Mouse (Mus musculus): ENCODE results near the gene Iqcf6.
"Not testable (repeated sequence)": the region's sequence is repeated elsewhere in the genome, so short reads cannot be mapped to it uniquely, and the experiment has no call there.

Gene Iqcf6

GRCm38 (mm10) chr9:106626282-106626681 lies at the start of gene Iqcf6:
TSS of gene Iqcf6 (plus strand) at chr9:106626582.
- DNase-seq (ENCODE audit: low spot score in 2 of 2) = no peak

- DNase-seq (ENCODE audit: low spot score in 2 of 2) = no peak
Measured at GRCm38 (mm10) chr9:106580016-106580415, 46.4 kb upstream of the Iqcf6 start.

- no peak for DNase-seq (ENCODE audit: low spot score in 2 of 2)
Measured at GRCm38 (mm10) chr9:106582552-106582951, 43.8 kb upstream of the Iqcf6 start.

- DNase-seq (ENCODE audit: low spot score in 2 of 2) = no peak
Measured at GRCm38 (mm10) chr9:106592158-106592557, 34.2 kb upstream of the Iqcf6 start.

- DNase-seq (ENCODE audit: low spot score in 2 of 2) = not testable (repeated sequence)
Measured at GRCm38 (mm10) chr9:106595402-106595801, 31.0 kb upstream of the Iqcf6 start.

- peak; percentile 23 to 27 for DNase-seq (ENCODE audit: low spot score in 2 of 2)
Measured at GRCm38 (mm10) chr9:106595836-106596235, 30.5 kb upstream of the Iqcf6 start.

DNA sequence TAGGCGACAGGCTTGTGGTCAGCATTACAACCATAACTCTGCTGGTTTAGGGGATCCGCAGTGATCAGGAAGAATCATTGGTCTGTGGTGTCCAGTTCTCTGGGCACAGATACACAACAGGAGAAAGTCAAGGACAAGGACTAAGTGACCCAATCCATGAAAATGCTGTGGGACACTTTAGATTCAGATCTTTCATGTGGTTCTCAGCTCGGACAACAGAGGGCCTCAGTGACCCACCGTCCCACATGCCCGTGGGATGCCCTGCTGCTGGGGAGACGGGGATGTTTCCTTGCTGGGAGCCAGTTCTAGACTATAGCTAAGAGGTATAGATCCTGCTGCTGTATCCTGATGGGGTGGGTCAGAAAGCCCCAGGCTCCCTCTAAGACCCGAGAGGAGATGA lies 27.9 kb upstream of the Iqcf6 start:
- no peak for DNase-seq (ENCODE audit: low spot score in 2 of 2)

GRCm38 (mm10) chr9:106600546-106600945 lies 25.8 kb upstream of the Iqcf6 start:
- peak; percentile 31 to 43 for DNase-seq (ENCODE audit: low spot score in 2 of 2)

GRCm38 (mm10) chr9:106610727-106611126 lies 15.7 kb upstream of the Iqcf6 start:
- DNase-seq (ENCODE audit: low spot score in 2 of 2) = no peak

DNA sequence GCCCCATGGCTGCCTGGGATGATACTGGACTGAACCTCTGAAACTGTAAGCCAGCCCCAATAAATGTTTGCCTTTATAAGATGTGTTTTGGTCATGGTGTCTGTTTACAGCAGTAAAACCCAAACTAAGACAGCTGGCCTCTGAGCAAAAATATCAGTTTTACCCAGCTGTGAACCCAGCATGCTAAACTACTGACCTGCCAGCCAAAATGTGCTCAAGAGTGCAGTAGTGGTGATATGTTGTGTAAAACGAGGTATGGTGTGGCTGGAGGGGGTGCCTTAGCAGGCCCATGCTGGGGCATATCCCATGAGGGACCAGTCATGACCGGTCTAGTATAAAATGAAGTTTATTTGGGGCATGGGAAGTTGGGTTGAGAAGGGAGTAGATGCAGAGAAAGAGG lies 12.4 kb upstream of the Iqcf6 start:
- DNase-seq (ENCODE audit: low spot score in 2 of 2) = no peak

GRCm38 (mm10) chr9:106614616-106615015 lies 11.8 kb upstream of the Iqcf6 start:
- DNase-seq (ENCODE audit: low spot score in 2 of 2) = no peak

DNA sequence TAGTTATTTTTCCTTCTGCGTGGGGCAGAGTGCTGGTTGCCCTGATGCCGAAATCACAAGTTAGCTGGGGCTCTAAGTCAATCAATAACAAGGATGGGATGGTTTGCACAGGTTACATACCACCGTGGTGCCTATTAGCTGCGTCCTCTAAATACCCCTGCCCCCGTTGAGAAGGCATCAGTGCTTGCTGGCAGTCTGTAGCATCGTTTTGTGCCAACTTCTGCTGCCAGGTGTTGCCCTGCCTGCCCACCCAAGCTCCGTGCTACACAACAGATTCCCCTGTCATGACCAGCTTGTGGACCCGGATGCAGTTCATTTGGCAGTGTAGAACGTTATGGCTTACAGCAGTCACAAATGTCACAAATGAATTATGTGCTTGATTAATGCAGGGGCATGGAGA lies 10.1 kb upstream of the Iqcf6 start:
- no peak for DNase-seq (ENCODE audit: low spot score in 2 of 2)

DNA sequence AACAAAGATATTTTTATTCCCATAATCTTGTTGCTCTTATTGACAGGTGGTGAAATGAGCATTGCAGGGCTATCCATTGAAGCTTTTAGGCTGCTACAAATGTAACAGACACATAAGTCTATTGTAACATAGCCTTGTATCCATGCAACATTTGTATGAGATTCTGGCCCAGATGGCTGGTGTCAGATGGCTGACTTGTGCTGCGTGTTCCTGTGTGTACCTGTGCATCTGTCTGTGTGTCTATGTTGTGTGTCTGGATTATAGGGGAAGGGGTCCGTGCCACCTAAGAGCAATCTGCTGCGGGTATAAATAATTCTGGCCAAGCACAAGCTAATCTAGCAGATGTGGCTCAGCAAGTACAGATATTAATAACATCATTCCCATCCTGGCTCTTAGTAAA lies 8.9 kb upstream of the Iqcf6 start:
- DNase-seq (ENCODE audit: low spot score in 2 of 2) = no peak

DNA sequence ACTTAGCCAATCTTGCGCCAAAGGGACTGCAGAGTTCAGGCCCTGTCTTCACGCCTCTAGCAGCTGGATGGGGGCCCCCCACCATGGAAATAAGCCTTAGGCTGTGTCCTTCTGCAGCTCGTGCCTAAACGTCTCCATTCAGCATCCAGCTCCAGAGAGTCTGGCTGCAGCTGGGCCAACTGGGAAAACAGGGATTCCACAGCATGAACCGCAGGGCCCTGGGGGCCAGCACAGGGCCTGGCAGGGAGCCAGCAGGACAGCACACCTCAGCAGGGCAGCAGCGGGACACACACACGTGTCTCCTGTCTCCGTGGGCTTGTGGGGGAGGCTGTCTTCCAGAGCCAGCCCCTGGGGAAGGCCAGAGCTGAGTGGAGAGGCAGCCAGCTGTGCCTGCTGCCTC lies 1.4 kb downstream of the Iqcf6 start:
- not testable (repeated sequence) for DNase-seq (ENCODE audit: low spot score in 2 of 2)

GRCm38 (mm10) chr9:106632185-106632584 lies 5.8 kb downstream of the Iqcf6 start:
- no peak for DNase-seq (ENCODE audit: low spot score in 2 of 2)

DNA sequence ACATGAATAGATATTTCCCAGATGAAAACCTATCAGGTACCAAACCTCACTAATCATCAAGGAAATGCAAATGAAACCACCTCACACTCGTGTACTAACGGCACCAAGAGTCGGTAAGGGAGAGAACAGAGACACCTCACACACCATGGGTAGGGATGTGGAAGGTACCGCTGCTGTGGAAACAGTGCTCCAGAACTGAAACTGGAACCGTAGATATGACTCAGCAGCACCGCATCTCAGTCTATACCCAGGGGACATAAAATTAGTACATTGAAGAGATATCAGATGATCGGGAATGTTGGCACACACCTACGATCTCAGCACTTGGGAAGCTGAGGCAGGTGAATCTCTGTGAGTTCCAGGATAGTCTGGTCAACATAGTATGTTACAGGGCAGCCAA lies 11.8 kb downstream of the Iqcf6 start:
- no peak for DNase-seq (ENCODE audit: low spot score in 2 of 2)

DNA sequence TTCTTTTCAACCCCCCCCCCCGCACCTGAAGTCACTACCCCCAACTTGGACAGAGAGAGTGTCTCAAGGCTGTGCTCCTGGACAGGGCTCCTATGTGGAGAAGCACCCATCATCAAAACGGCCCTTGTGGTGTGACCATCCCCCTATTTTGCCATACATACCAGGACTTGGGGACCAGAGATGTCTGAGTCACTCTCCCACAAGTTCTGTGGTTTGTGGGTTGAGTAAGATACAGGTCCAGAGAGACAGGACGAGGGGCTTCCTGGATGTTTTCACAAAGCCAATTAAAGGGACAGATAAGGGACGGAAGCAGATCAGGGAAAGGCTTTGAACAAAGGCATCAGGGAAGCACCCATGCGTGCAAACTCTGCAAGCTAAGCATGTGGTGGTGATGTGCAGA lies 15.0 kb downstream of the Iqcf6 start:
- no peak for DNase-seq (ENCODE audit: low spot score in 2 of 2)

DNA sequence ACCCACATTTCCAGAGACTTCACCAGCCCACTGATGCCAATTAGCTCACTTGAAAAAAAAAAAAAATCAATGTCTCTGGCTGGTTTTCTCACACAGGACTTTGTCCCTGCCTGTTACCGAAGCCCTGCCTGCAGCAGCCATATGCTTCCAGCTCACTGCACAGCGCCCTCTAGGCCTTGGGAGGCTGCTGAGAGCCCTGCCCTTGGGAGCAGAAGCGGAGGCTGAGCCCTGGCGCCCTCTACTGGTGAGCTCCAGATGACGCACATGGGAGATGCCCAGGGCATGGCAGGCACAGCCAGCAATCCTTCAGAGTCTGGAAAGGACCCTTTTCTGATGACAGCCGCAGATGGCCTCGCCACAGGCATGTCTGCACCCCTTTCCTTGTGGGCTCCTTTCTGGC lies 16.7 kb downstream of the Iqcf6 start:
- DNase-seq (ENCODE audit: low spot score in 2 of 2) = peak; percentile 68 to 75

DNA sequence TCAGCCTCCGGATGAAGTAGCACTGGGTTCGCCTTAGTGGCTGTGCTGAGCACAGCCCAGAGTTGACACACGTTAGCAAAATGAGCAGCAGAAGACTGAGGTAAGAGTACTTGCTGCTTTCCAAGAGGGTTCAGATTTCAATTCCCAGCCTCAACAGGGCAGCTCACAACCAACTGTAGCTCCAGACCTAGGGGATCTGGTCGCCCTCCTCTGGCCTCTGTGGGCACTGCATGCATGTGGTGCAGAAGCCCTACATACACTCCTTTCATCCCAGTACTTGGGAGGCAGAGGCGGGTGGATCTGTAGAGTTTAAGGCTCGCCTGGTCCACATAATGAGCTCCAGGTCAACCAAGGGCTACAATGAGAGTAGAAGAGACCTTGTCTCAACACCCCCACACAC lies 17.4 kb downstream of the Iqcf6 start:
- no peak for DNase-seq (ENCODE audit: low spot score in 2 of 2)

DNA sequence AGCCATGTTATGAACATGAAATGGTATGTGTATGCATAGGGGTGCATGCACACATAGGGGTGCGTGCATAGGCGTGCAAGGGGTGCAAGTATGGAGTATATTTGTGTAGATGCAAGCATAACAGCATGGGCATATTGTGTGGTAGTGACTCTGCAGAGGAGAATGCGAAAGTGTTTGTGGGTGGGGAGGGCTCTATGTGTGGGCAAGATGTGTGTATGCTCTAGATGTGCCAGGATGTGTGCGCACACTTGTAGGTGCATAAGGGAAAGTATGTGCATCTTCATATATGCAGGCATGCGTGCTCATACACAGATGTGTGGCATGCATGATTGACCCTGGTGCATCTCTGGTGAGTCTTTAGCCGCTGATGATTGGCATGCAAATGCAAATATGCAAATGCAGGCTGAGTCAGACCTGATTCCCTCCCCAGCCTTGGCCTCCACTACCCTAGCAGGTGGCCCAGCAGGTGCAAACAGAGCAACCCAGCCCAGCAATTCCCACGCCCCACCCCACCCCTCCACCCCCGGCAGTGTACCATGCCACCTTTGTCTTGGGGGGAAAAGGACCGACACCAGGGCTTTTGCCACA lies 19.4 kb downstream of the Iqcf6 start:
- no peak for DNase-seq (ENCODE audit: low spot score in 2 of 2)

GRCm38 (mm10) chr9:106647226-106647625 lies 20.8 kb downstream of the Iqcf6 start:
- DNase-seq (ENCODE audit: low spot score in 2 of 2) = no peak

DNA sequence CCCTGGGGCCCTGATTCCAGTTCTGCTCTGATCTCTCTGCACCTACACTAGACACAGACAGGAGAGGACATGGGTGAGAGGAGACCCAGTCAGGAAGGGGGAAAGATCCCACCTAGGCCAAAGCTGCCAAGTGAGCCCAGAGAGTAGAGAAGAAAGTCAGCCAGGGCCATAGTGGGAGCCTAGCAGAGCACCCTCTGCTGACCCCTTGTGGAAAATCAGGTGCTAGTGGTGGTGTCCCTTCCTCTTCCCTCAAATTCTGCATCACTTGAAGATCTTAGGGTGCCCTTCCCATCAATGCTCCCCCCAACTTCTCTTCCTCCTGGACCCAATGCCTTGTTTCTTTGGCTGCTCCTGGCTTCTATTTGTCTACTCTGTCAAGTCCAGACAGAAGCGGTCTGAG lies 26.3 kb downstream of the Iqcf6 start:
- DNase-seq (ENCODE audit: low spot score in 2 of 2) = no peak

GRCm38 (mm10) chr9:106655884-106656720 lies 29.7 kb downstream of the Iqcf6 start, which contains the start of gene Grm2:
TSS of gene Grm2 (minus strand) at chr9:106656082.
- no peak for DNase-seq (ENCODE audit: low spot score in 2 of 2)

All from frontal cortex, postnatal 25 days (tissue).